31 mouse cellular contexts compared by ENCODE assay signal in genomic region chr14:12607025-12607424, GRCm38 (mm10).
"Had no signal": no experiment of that assay in that cellular context is flagged by ENCODE, and none has a peak within 500 bp of the region (broad histone marks: within the 10 kb centered on the region; RNA-seq: fewer than 3 reads in every experiment).

No protein-coding gene starts in this region.

- DNase-seq: heart, postnatal 10 days; heart, postnatal 14 days; heart, postnatal 36 days; heart, postnatal 4 days; kidney, adult 11 months; kidney, adult 18-20 months; kidney, adult 2 months; kidney, adult 9 months; kidney, postnatal 10 days; kidney, postnatal 14 days; kidney, postnatal 25 days; kidney, postnatal 36 days; kidney, postnatal 4 days; layer of hippocampus, adult 9-11 months; layer of hippocampus, postnatal 36 days had no signal

- H3K27me3 ChIP-seq: heart, embryonic 12.5 days; heart, embryonic 13.5 days; heart, embryonic 15.5 days; hindbrain, embryonic 12.5 days; hindbrain, embryonic 13.5 days; hindbrain, embryonic 15.5 days; intestine, embryonic 15.5 days; kidney, embryonic 15.5 days had no signal

- H3K9ac ChIP-seq: heart, embryonic 12.5 days; heart, embryonic 13.5 days; heart, embryonic 15.5 days; hindbrain, embryonic 12.5 days; hindbrain, embryonic 13.5 days; hindbrain, embryonic 14.5 days; hindbrain, embryonic 15.5 days; intestine, embryonic 15.5 days; kidney, embryonic 15.5 days had no signal

- H3K4me2 ChIP-seq: heart, embryonic 11.5 days; heart, embryonic 12.5 days; heart, embryonic 13.5 days; heart, embryonic 15.5 days; hindbrain, embryonic 12.5 days; hindbrain, embryonic 13.5 days; hindbrain, embryonic 14.5 days; hindbrain, embryonic 15.5 days; intestine, embryonic 15.5 days; kidney, embryonic 15.5 days had no signal

- H3K9me3 ChIP-seq: heart, embryonic 10.5 days; heart, embryonic 12.5 days; heart, embryonic 13.5 days; heart, embryonic 15.5 days; hindbrain, embryonic 10.5 days; hindbrain, embryonic 12.5 days; hindbrain, embryonic 13.5 days; hindbrain, embryonic 15.5 days; intestine, embryonic 15.5 days; kidney, embryonic 15.5 days had no signal

- H3K4me1 ChIP-seq: heart, embryonic 10.5 days; heart, embryonic 12.5 days; heart, embryonic 13.5 days; heart, embryonic 15.5 days; hindbrain, embryonic 10.5 days; hindbrain, embryonic 12.5 days; hindbrain, embryonic 13.5 days; hindbrain, embryonic 15.5 days; intestine, embryonic 15.5 days; kidney, embryonic 15.5 days had no signal

- H3K27ac ChIP-seq: heart, embryonic 10.5 days; heart, embryonic 13.5 days; heart, embryonic 15.5 days; hindbrain, embryonic 10.5 days; hindbrain, embryonic 12.5 days; hindbrain, embryonic 13.5 days; hindbrain, embryonic 14.5 days; hindbrain, embryonic 15.5 days; hindbrain, postnatal 0 days; intestine, embryonic 15.5 days; kidney, embryonic 15.5 days; kidney, postnatal 0 days; layer of hippocampus, adult 2 months; left cerebral cortex, adult 2 months had no signal

- H3K4me3 ChIP-seq: heart, embryonic 10.5 days; heart, embryonic 12.5 days; heart, embryonic 13.5 days; heart, embryonic 15.5 days; hindbrain, embryonic 10.5 days; hindbrain, embryonic 12.5 days; hindbrain, embryonic 13.5 days; hindbrain, embryonic 15.5 days; intestine, embryonic 15.5 days; kidney, embryonic 15.5 days; layer of hippocampus, adult 2 months; left cerebral cortex, adult 2 months had no signal

- H3K36me3 ChIP-seq: heart, embryonic 10.5 days; heart, embryonic 12.5 days; heart, embryonic 13.5 days; heart, embryonic 15.5 days; hindbrain, embryonic 10.5 days; hindbrain, embryonic 12.5 days; intestine, embryonic 15.5 days; kidney, embryonic 15.5 days had no signal
